Mouse (Mus musculus) lung, postnatal 14 days (tissue): ENCODE data around the gene Bard1.
A peak's percentile ranks its signal among the peaks of the same experiment; 100 is the strongest.

Source experiments
- DNase-seq: peaks from one replicate; pipeline ENCODE4 v3.0.0; 2021

Bard1 gene

DNA sequence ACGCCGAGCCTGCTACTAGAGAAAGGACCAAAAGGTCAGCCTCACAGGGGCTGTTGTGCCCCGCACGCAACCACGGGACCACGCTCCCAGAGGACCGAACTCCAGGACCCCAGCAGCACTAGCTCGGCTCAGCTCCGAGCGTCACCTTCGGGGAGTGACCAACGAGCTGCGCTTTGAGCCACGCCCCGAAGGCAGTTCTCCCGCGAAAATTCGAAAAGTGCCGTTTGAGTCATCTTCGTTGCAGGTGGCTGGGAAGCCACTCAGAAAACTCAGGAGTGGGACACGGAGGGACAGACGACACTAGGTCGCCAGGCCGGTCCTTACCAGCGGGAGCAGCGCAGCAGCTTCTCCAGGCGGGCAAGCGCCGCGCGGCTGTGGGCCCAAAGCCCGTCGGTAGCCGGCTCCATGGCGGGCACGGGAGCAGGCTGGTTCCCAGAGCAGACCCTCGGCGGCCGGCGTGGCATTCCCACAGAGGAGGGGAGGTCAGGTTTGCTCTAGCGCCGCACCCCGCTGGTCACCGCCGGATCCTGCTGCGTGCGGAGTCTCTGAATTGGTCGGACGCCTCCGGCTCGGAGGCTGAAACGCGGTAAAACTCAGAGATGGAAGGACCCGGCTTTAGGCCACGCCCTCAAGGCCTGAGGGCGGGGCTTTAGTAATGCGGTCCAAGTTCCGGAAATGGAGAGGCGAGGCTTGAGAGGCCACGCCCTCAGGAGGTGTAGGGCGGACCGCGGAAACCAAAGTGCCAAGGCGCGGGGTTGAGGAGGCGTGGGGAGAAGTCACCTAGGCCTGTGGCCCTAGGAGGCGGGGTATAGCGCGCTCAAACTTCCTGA lies at the start of gene Bard1:
Gene Bard1 (minus strand): TSS at position 803 of the 830 bp plus-strand sequence.
- peak; percentile 94 for DNase-seq

- no peak for DNase-seq
Measured at GRCm38 (mm10) chr1:71127171-71127570, 24.2 kb upstream of the Bard1 start.

GRCm38 (mm10) chr1:71118511-71118910 lies 15.6 kb upstream of the Bard1 start:
- DNase-seq, result no peak

GRCm38 (mm10) chr1:71117253-71117652 lies 14.3 kb upstream of the Bard1 start:
- no peak for DNase-seq

DNA sequence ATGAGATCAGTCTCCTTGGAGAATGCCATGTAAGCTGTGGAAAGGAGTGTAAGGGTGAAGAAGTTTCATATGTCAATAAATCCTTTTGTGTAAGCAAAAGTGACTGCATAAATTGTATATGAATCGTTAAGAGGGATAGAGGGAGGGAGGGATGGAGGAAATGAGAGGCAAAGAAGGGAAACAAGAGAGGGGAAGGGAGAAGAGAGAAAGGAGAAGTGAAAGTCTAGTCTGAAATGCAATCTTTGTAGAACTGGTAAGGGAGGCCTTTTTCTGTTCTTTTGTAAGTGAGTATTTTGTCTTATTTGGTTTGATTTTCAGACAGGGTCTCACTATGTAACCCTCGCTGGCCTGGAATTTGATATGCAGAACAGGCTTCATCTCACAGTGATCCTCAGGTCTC lies 12.8 kb upstream of the Bard1 start:
- DNase-seq, result no peak

GRCm38 (mm10) chr1:71109858-71110257 lies 6.9 kb upstream of the Bard1 start:
- DNase-seq, result no peak

GRCm38 (mm10) chr1:71106127-71106526 lies 3.2 kb upstream of the Bard1 start:
- no peak for DNase-seq

DNA sequence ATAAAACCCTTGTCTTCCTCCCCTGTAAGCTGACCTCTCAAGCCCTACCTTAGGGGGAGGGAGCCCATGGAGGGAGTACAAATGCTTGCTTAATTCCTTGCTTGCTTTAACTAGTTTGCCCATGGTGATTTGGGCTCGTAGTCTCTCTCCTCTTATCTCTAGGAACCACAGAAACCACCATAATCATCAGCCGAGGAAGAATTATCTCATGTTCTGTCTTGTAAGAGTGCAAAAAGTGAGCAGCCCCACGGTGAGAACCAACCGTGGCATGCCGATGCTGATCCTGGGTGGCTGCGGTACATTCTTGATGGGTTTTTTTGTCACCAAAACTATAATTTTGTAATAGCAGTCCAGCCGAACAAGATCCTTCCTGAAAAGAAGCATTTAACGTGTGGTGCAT lies 2.8 kb upstream of the Bard1 start:
- DNase-seq, result no peak

- no peak for DNase-seq
Measured at GRCm38 (mm10) chr1:71103174-71103864, 373 bp upstream of the Bard1 start.

GRCm38 (mm10) chr1:71101369-71101970 lies 1.5 kb downstream of the Bard1 start:
- no peak for DNase-seq

DNA sequence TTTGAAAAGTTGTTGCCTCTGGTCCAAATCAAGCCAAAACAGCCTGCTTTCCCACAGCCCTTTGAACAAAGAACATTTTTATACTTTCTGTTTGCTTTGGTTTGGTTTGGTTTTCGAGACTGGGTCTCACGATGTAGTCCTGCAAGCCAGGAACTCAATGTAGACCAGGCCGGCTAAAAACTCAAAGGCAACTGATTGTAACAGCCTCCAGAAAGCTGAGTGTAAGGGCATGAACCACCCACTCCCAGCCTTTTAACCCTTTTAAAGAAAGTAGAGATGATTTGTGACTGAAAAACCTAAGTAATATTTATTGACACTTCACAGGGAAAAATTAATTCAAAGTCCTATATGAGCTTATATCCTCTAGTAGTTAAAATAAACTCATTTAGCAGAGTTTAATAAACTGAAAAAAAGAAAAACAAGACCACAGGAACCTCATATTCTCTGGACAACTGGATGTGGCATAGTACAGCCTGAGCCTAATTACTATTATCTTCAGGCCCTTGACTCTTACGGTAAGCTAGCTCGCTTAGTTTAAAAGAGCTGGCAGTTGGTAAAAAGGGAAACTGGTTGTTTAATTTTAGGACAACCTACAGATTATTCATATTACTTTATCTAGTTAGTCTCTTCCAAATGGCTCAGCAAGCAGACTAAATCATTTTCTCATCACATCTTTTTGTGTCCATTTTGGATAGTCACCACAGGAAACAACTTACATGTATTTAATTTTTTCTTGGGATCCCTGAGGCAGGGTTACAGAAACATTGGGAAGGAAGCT lies 2.2 kb downstream of the Bard1 start:
- no peak for DNase-seq

DNA sequence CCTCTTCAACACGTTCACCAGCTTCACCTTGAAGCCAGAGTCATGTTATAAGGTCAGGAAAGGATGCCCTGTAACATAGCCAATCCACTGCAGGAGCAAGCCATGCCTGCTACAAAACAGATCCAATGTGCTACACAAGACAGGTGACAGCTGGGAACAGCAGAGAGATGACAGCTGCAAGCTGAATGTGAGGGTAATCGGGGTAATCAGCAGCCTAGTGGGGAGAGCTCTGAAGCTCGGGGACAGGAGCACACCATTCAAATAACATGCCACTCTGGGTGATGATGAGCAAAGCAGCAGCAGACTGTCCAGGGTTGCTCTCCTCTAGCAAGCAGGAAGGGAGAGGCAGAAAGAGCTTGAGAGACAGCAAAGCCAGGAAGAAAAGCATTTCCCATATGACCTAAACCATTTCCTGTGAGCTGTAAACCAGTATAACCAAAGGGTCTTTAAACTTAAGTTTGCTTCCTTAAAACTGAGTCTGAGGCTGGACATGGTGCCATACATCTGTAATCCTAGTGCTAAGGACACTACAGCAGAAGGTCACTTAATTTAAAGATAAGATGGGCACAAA lies 2.9 kb downstream of the Bard1 start:
- DNase-seq, result no peak

DNA sequence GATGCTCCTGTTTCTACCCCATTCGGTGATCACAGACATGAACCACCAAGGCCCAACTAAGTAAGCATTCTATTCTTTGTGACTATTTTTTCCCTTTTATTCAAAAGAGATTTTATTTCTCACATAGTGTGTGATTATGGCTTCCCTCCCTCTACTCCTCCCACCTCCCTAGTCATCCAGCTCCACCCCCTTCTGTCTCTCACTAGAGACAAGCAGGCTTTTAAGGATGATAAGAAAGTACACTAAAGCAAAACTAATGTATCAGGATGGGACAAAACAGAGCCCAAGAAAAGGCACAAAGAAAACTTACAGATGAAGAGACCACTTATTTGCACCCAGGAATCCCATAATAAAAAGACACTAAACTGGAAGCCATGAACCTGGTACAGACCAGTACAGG lies 6.9 kb downstream of the Bard1 start:
- DNase-seq, result no peak

DNA sequence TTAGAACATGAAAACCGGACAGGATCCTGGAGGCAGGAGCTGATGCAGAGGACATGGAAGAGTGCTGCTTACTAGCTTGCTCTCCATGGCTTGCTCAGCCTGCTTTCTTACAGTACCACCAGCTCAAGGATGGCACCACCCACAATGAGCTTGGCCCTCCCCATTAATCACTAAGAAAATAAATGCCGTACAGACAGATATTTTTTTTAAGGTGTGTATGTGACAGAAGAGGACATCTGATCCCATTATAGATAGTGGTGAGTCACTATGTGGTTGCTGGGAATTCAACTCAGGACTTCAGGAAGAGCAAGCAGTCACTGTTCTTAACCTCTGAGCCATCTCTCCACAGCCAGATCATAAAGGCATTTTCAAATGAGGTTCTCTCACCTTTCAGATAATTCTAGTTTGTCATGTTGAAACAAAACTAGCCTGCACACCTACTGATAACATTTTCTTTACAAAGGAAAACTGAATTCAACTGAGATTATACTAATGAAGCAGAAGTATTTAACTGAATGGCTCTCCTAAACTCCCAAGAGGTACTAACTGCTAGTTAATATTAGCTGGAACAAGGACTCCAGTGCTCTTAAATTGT lies 7.6 kb downstream of the Bard1 start:
- DNase-seq, result no peak

- DNase-seq, result no peak
Measured at GRCm38 (mm10) chr1:71075651-71076050, 27.3 kb downstream of the Bard1 start.

- DNase-seq, result no peak
Measured at GRCm38 (mm10) chr1:71070771-71071170, 32.2 kb downstream of the Bard1 start.

DNA sequence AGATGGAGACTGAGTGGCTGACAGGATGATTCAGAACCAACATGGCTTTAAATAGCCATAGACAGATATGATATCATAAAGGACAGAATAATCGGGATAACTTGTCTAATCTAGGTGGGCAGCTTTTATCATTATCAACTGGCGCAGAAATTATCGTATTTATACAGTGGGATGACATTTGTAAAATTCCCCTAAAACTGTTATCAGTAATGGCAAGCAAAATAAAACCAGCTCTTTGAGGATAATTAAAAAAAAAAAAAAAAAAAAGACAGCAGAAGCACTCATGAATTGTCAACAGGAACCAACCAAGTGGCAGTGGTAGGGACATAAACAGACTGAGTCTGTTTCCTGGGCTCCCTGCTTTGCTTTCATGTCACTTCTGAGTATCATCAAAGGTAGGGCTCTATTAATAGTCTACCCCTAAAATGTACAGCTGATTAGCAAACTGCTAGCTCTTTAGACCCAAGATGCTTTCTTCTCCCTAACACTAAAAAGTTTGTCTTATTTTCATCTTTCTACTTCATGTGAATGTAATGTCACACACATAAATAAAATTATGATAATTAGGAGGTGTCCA lies 34.1 kb downstream of the Bard1 start:
- no peak for DNase-seq

DNA sequence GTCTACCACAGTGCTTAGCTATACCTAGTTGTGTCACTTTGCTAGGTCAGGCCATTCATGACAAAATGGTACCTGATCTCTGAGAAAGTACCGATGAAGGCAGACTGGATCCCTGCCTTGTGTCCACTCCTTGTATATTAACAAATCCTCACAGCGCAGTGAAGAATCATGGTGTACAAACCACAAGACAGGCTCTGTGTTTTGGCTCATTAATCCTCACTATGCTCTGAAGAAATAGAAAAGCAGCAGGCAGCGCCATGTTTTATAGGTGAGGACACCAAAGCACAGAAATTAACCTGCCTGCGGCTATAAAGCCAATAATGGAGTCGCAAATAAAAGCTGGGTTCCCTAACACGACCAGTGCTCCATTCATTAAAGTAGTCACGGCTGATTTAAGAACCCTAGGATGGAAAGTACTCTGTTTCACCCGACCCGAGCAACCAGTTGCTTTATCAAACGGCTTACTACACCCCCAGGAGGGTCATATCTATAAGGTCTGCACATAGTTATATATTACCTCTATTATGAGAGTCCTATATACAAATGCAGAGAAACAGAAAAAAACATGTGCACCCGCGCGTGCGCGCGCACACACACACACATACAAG lies 39.0 kb downstream of the Bard1 start:
- no peak for DNase-seq

- DNase-seq, result no peak
Measured at GRCm38 (mm10) chr1:71056143-71056542, 46.8 kb downstream of the Bard1 start.

DNA sequence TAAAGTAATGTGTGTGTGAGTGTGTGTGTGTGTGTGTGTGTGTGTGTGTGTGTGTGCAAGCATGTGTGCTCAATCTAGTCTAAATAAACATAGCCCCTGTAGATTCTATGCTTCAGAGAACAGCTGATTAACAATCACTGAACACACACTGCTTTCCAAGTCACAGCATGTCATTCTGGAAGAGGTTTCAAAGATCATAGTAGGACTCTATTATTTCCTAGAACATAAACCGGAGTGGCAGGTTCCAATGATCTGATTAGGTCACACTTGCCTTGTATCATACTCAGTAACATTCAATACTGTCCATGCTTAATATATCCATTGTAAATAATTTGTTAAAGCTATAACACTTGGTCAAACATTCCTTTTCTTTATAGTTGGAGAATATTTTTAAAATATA lies 47.5 kb downstream of the Bard1 start:
- no peak for DNase-seq

DNA sequence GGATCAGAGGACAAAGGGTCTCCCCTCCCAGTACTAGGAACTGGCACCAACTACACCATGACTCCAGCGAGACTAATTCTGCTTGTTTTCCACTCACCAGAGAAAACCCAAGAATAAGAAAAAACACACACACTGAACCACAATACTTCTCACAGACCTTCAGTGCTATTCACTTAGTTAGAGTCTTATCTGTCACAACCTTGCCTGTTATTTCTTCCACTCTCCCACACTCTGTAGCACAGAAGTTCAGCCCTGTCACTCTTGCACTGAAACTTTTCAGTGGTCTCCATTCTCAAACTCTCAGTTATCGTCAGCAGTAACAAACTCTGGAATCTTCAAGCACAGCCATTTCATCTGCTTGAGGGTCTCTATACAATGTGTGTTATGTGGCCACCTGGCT lies 50.2 kb downstream of the Bard1 start:
- DNase-seq, result no peak

GRCm38 (mm10) chr1:71052252-71052651 lies 50.7 kb downstream of the Bard1 start:
- no peak for DNase-seq
